Mouse (Mus musculus): ENCODE results near the gene Saal1. TPM values are rescaled to one million over a fixed set of nuclear protein-coding genes. Genes with fewer than 3 reads are reported as not detected.

Gene Saal1
- polyA plus RNA-seq, 2 experiments, result 6.6 to 17.6 TPM

DNA sequence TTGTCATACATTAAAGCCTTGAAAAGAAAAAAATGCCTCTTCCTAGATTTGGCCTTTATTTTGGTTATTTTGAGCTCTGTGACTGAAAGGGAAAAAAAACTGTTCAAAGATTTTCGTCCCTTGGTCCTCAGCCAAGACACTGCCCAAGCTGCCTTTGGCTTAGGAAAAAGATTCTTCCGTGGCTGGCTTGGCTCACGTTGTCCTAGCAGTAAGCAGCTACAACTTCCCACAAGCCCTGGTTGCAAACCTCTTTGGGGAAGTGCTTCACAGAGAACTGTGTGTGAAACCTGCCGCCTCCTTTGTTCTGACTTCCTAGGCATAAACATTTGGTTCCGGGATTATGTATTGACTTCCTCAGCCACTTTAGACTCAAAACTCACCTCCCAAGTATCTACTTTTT, 6.4 kb upstream of the Saal1 start:
- no peaks in the 10 kb centered on the region for H3K27me3 ChIP-seq (ENCODE audit: control insufficient read depth, insufficient read depth, low read length)
- DNase-seq (ENCODE audit: low read depth in 3 of 3, low spot score in 3 of 3), result no peak
- TF ChIP-seq CTCF (IDR thresholded peaks at IDR 0.05; ENCODE audit: low read depth) (no peak), EP300 (IDR thresholded peaks at IDR 0.05; ENCODE audit: low read depth) (no peak)
- no peak overlapping the region for H3K9ac ChIP-seq (replicated peaks)
- no peak for ATAC-seq (ENCODE audit: insufficient read depth)
- H3K4me1 ChIP-seq (replicated peaks; ENCODE audit: control insufficient read depth in 2 of 2, insufficient read depth in 2 of 2, low read length in 1 of 2), result peaks cover 0 to 12% of the 10 kb centered on the region in 2 experiments; a peak in 2 of 4 replicates
- WGBS (ENCODE audit: insufficient replicate concordance), result 20% methylated on average over 5 of the region's 5 CpGs
- no peaks in the 10 kb centered on the region for H3K36me3 ChIP-seq (replicated peaks; ENCODE audit: control insufficient read depth, insufficient read depth, low read depth)
- no peaks in the 10 kb centered on the region for H3K9me3 ChIP-seq (ENCODE audit: control insufficient read depth, low read length)
- no peak overlapping the region for H3K4me3 ChIP-seq (ENCODE audit: insufficient read depth in 1 of 2, low read depth in 2 of 2, low read length in 2 of 2)
- no peak overlapping the region for H3K27ac ChIP-seq
- no peak overlapping the region for H3K4me2 ChIP-seq (ENCODE audit: low read depth)

DNA sequence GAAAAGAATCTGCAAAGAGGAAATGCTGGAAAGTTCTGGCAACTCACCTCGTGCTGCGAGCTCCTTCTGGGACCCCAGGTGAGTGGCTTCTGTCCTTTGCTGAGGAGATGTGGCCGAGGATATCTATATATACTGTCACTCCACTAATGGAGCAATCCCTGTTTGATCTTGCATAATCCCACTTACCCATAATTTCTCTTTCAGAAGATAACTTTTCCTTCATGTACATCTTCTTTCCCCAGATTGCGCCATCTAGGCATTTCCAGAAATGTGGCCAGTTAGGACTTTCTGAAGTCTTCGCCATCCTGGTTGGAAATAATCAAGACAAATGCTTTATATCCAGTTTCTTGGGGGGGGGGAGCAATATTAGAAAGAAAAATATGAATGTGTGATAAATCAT, 5.1 kb upstream of the Saal1 start, which contains the start of gene Saa3:
Gene Saa3 (minus strand): TSS at position 101 of the 400 bp plus-strand sequence.
- H3K9me3 ChIP-seq (ENCODE audit: control insufficient read depth, low read length), result no peaks in the 10 kb centered on the region
- ATAC-seq (ENCODE audit: insufficient read depth), result no peak
- no peak for DNase-seq (ENCODE audit: low read depth in 3 of 3, low spot score in 3 of 3)
- H3K4me1 ChIP-seq (replicated peaks; ENCODE audit: control insufficient read depth in 2 of 2, insufficient read depth in 2 of 2, low read length in 1 of 2), result peaks cover 0 to 9% of the 10 kb centered on the region in 2 experiments; a peak in 2 of 4 replicates
- no peak within 1 kb of the TSS for H3K27ac ChIP-seq
- no peak for TF ChIP-seq EP300 (IDR thresholded peaks at IDR 0.05; ENCODE audit: low read depth)
- TF ChIP-seq CTCF (IDR thresholded peaks at IDR 0.05; ENCODE audit: low read depth), result no peak
- no peaks in the 10 kb centered on the region for H3K27me3 ChIP-seq (ENCODE audit: control insufficient read depth, insufficient read depth, low read length)
- 64% methylated on average over 5 of the region's 5 CpGs for WGBS (ENCODE audit: insufficient replicate concordance)
- H3K36me3 ChIP-seq (replicated peaks; ENCODE audit: control insufficient read depth, insufficient read depth, low read depth), result no peaks in the 10 kb centered on the region
- H3K4me2 ChIP-seq (ENCODE audit: low read depth), result no peak within 1 kb of the TSS
- H3K4me3 ChIP-seq (ENCODE audit: insufficient read depth in 1 of 2, low read depth in 2 of 2, low read length in 2 of 2), result no peak within 1 kb of the TSS
- H3K9ac ChIP-seq (replicated peaks), result no peak within 1 kb of the TSS

DNA sequence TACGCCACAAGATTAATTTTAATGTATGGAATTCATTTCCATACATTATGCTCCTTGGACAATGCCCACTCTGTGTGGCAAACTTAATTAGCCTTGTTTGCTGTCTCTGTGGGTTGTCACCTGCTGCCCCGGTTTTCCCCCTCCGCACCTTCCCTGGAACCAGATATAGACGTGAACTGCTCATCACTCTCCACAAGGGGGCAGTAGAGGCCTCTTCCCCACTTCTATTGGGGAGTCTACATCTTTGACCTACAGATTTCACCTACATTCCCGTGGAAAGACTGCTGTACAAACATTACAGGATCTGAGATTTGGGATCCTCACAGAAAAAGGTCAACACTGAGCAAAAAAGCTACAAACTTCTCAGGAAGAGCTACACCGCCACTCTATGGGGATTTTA, 4.0 kb upstream of the Saal1 start:
- Histone ChIP-seq H3K4me3 (ENCODE audit: insufficient read depth in 1 of 2, low read depth in 2 of 2, low read length in 2 of 2) (no peak overlapping the region), H3K9ac (replicated peaks) (no peak overlapping the region), H3K4me2 (ENCODE audit: low read depth) (no peak overlapping the region), H3K4me1 (replicated peaks; ENCODE audit: control insufficient read depth in 2 of 2, insufficient read depth in 2 of 2, low read length in 1 of 2) (peaks cover 3 to 9% of the 10 kb centered on the region in 2 experiments), H3K27me3 (ENCODE audit: control insufficient read depth, insufficient read depth, low read length) (no peaks in the 10 kb centered on the region), H3K36me3 (replicated peaks; ENCODE audit: control insufficient read depth, insufficient read depth, low read depth) (no peaks in the 10 kb centered on the region), H3K27ac (no peak overlapping the region), H3K9me3 (ENCODE audit: control insufficient read depth, low read length) (no peaks in the 10 kb centered on the region)
- DNase-seq (ENCODE audit: low read depth in 3 of 3, low spot score in 3 of 3) (peak; percentile 45 to 54 (median 47)), ATAC-seq (ENCODE audit: insufficient read depth) (no peak)
- 24% methylated on average over 6 of the region's 6 CpGs for WGBS (ENCODE audit: insufficient replicate concordance)
- TF ChIP-seq CTCF (IDR thresholded peaks at IDR 0.05; ENCODE audit: low read depth) (peak; percentile 91), EP300 (IDR thresholded peaks at IDR 0.05; ENCODE audit: low read depth) (no peak)

DNA sequence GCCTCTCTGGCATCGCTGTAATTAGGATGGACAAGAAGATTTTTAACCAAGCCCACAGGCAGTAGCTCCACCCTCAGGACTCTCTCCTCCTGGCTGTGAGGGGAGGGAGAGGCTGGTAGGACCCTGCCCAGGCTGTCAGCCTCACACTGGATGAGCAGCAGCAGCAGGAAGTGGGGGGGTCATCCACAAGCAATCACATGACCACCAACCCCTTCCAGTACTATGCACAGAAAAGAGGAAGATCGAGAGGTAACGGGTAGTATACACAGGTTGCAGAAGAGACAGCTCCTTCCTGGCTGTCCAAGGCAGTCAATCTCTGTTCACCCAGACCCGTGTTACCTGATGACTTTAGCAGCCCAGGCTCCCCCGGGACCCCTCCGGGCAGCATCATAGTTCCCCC, 1.8 kb upstream of the Saal1 start:
- no peak overlapping the region for H3K4me2 ChIP-seq (ENCODE audit: low read depth)
- H3K27me3 ChIP-seq (ENCODE audit: control insufficient read depth, insufficient read depth, low read length), result no peaks in the 10 kb centered on the region
- no peak overlapping the region for H3K4me3 ChIP-seq (ENCODE audit: insufficient read depth in 1 of 2, low read depth in 2 of 2, low read length in 2 of 2)
- no peak overlapping the region for H3K9ac ChIP-seq (replicated peaks)
- no peaks in the 10 kb centered on the region for H3K9me3 ChIP-seq (ENCODE audit: control insufficient read depth, low read length)
- no peak for TF ChIP-seq CTCF (IDR thresholded peaks at IDR 0.05; ENCODE audit: low read depth)
- TF ChIP-seq EP300 (IDR thresholded peaks at IDR 0.05; ENCODE audit: low read depth), result no peak
- H3K4me1 ChIP-seq (replicated peaks; ENCODE audit: control insufficient read depth in 2 of 2, insufficient read depth in 2 of 2, low read length in 1 of 2), result peaks cover 6 to 7% of the 10 kb centered on the region in 2 experiments
- WGBS (ENCODE audit: insufficient replicate concordance), result 19% methylated on average over 6 of the region's 6 CpGs
- ATAC-seq (ENCODE audit: insufficient read depth) (no peak), DNase-seq (ENCODE audit: low read depth in 3 of 3, low spot score in 3 of 3) (no peak)
- peaks cover 2% of the 10 kb centered on the region; the same call in 1 of the 2 replicates for H3K36me3 ChIP-seq (replicated peaks; ENCODE audit: control insufficient read depth, insufficient read depth, low read depth)
- no peak overlapping the region for H3K27ac ChIP-seq

DNA sequence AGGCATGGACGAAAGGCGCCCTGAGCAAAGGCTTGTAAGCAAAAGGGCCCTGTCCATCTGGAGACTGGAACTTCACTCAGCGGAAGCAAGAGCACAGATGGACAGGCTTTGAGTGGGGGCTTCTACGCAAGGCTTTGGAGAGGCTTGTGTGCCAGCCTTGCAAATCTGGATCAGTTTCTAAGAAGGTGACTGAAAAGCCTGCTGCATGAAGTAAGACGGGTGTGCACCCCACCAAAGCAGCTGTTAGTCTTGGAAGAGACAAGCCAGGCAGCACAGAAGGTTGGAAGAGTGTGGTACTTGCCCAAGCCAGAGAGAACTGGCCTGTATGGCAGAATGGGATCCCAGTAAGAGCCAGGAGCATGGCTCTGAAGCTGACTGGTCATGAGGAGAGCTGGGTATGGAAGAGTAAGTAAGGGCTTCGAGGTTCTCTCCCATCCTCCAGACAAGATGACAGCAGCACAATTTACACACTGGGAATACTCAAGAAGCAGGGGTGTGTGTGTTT, 9.9 kb downstream of the Saal1 start:
- no peak for ATAC-seq (ENCODE audit: insufficient read depth)

More for the DNA sequence above, 9.9 kb downstream of the Saal1 start:
- 83% methylated on average over 6 of the region's 6 CpGs for WGBS (ENCODE audit: insufficient replicate concordance)
- no peaks in the 10 kb centered on the region for H3K27me3 ChIP-seq (ENCODE audit: control insufficient read depth, insufficient read depth, low read length)
- no peak for TF ChIP-seq EP300 (IDR thresholded peaks at IDR 0.05; ENCODE audit: low read depth)
- no peak for TF ChIP-seq CTCF (IDR thresholded peaks at IDR 0.05; ENCODE audit: low read depth)
- no peaks in the 10 kb centered on the region for H3K9me3 ChIP-seq (ENCODE audit: control insufficient read depth, low read length)
- peaks cover 36% of the 10 kb centered on the region for H3K36me3 ChIP-seq (replicated peaks; ENCODE audit: control insufficient read depth, insufficient read depth, low read depth)
- peaks cover 0 to 5% of the 10 kb centered on the region in 2 experiments; a peak in 2 of 4 replicates for H3K4me1 ChIP-seq (replicated peaks; ENCODE audit: control insufficient read depth in 2 of 2, insufficient read depth in 2 of 2, low read length in 1 of 2)
- no peak for DNase-seq (ENCODE audit: low read depth in 3 of 3, low spot score in 3 of 3)
- H3K4me2 ChIP-seq (ENCODE audit: low read depth), result no peak overlapping the region
- H3K4me3 ChIP-seq (ENCODE audit: insufficient read depth in 1 of 2, low read depth in 2 of 2, low read length in 2 of 2), result no peak overlapping the region
- H3K27ac ChIP-seq, result no peak overlapping the region
- H3K9ac ChIP-seq (replicated peaks), result no peak overlapping the region
